Mouse (Mus musculus) layer of hippocampus, adult 18-20 months (tissue): ENCODE data around the gene Cyp4a32. TPM values are rescaled to one million over a fixed set of nuclear protein-coding genes. Genes with fewer than 3 reads are reported as not detected.
"Not testable (repeated sequence)": the region's sequence is repeated elsewhere in the genome, so short reads cannot be mapped to it uniquely, and the experiment has no call there.

Source experiments
- DNase-seq, 2 experiments: peaks; one replicate each; pipeline ENCODE4 v3.0.0; 2022; ENCODE audit warnings: low spot score in 2 of 2
- long read RNA-seq: library from polyadenylated mRNA; stranded (forward); transcript quantifications from one replicate; pipeline ENCODE4 v2.0.0, GENCODE M21; 2021
- total RNA-seq, 2 experiments: library from RNA; stranded (reverse); gene quantifications; 2 replicates each; pipeline ENCODE4 v1.2.3; 2021

The Cyp4a32 gene
- not detected for total RNA-seq
- long read RNA-seq = 0 reads

DNA sequence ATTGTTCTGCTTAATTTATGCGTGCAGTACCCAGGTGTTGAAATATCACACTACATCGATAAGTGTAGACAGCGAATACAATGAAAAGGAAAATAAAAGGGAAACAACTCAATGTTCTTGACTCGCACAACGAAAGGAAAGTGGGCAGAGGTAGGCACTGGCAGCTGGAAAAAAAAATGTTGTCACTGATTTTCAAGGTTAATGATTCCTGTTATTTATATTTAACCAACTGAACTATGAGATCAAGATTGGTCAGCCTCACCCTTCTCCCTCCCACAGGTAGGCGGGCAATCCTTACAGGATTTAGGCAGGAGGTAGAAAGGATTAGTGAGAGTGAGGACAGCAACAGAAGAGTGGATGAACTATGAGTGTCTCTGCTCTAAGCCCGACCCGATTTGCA lies at the start of gene Cyp4a32:
Cyp4a32 (plus strand) TSS at position 359 of the 400 bp plus-strand sequence.
- DNase-seq = not testable (repeated sequence)

DNA sequence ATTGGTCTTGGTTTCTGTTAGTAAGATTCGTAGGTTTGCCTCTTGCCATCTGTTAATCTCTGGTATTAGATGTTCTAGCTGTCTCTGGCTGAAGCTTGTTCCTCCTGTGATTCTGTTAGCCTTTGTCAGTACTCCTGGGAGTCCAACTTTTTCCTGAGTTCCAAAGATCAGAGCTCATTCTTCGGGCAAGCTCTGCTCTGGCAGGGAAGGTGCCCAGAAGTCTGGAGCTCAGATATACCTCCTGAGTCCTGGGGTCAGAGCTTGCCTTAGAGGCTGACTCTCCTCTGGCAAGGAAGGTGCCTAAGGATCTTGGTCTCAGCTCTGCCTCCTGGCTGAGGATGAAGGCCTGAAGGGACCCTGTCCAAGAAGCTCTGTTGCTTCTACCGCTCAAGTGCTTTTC lies 48.0 kb upstream of the Cyp4a32 start:
- DNase-seq = no peak

DNA sequence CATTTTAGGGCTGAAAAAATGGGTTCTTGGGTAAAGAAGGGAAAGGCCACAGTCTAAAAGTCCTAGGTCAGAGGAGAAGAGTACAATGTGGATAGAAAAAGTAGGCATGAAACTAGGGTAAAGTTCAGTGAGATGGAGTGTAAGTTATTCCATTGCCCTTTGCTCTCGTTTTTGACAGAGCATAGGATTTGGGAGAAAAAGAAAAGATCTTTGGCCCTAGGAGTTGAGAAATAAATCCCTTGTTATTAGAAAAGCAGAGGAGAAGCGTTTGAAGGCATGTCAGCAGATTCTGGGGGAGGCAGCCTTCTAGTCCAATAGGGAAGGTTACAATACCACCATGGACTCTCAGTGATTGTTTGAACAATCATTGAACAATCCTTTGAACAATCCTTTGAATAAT lies 45.3 kb upstream of the Cyp4a32 start:
- DNase-seq = no peak

DNA sequence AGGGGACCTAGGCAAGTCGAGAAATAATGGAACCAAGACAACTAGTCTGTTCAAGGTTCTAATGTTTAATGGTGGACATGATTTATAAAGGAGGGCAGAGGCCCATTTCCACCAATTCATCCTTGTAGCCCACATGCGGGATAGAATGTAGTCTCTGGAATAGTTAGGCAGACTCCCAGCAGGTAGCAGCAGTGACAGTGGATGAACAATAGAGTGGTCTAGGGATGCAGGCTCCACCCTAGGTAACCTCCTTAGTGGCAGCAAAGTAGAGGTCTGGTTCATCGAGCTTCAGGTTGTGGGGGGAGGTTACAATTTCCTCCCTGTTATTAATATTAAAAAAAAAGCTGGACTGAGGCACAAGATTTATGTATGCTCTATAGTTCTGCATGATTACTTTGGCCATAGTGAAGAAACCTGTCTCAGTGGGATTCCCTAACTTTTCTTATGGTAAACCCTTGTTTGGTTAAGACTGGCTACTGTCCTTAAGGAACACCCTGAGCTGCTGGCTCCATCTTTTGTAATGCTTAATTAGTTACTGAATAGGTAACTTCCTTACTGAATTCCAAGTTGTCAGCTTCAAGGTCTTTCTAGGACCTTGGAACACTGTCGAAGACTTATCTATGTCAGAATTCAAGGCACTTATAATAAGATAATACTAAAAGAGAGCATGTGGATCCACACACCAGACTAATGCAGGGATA lies 42.8 kb upstream of the Cyp4a32 start:
- no peak for DNase-seq

DNA sequence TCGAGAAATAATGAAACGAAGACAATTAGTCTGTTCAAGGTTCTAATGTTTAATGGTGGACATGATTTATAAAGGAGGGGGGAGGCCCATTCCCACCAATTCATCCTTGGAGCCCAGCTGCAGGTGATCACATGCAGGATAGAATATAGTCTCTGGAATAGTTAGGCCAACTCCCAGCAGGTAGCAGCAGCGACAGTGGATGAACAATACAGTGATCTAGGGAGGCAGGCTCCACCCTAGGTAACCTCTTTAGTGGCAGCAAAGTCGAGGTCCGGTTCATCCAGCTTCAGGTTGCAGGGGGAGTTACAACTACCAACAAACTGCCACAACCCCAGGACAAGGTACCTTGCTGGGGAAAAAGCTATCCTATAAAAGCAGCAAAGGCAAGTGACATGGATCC lies 39.5 kb upstream of the Cyp4a32 start:
- DNase-seq = not testable (repeated sequence)

DNA sequence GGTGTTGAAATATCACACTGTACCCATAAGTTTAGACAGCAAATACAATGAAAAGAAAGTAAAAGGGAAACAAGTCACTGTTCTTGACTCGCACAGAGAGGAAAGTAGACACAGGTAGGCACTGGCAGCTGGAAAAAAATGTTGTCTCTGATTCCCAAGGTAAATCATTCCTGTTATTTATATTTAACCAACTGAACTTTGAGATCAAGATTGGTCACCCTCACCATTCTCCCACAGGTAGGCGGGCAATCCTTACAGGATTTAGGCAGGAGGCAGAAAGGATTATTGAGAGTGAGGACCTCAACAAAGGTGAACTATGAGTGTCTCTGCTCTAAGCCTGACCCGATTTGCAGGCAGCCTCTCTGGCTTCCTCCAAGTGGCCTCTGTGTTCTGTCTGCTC lies 37.4 kb upstream of the Cyp4a32 start, which contains the start of gene Cyp4a31:
Cyp4a31 (plus strand) TSS at position 249 of the 400 bp plus-strand sequence.
- DNase-seq = no peak

DNA sequence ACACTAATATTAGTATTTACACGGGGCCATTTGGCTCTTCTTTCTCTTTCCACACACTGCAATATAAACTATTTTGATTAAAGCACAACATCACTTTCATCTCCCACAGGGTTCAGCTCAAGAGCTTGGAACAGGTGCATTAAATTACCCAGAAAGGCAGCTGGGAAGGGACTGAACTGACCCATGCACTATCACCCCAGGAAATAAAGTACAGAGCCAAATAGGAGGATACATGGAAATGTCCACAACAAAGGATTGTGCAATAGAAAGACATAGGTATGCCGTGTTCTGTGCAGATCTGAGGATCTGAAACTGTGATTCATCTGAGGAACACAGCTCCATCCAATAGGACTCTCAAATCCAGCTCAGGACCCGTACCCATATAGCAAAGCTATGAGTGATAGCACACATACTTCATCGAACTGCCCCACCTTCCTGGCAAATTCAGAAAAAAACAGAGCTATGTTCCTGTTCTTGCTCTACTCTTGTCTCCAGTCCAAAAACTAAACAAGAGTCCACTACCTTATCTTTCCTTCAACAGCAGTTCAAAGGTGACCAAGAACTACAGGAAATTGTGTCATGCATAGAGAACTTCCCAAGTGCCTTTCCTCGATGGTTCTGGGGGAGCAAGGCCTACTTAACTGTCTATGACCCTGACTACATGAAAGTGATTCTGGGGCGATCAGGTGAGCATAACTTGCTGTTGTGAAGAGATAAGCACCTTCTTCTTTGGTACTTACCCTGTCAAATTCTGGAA lies 36.1 kb upstream of the Cyp4a32 start:
- not testable (repeated sequence) for DNase-seq

DNA sequence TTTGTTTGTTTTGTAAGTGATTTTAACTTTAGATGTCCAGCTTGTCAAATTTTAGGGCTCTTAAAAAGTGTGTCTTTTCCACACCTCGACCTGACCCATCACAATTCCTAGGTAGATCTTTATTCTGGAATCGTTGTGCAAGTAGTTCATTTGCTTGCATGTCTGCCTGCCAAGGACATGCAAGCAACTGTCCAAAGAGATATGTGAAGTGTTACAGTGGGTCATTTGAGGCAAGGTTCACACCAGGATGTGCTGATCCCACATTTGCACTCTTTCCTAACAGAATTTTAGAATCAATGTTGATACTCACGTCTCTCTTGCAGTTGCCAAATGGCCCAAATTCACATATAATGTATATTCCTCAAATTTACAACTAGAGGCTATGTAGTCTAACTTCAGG lies 25.5 kb upstream of the Cyp4a32 start:
- no peak for DNase-seq

DNA sequence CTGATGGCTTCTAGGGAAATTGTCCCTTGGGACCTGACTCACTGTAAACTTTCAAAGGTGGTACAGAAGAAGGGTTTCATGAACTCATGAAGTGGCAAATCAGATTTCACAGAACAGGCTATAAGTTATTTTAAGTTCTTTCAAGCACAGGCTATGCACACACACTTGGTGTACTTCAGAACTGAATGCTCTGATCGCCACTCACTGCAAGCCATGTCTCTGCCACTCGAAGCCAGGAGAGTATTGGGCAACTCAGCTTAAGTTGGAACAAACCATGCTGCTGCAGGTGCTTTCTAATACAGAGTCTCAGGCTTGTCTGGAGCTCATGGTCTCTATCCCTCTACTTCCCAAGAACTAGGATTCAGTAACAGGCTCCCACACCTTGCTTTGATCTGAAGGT lies 25.0 kb upstream of the Cyp4a32 start:
- no peak for DNase-seq

DNA sequence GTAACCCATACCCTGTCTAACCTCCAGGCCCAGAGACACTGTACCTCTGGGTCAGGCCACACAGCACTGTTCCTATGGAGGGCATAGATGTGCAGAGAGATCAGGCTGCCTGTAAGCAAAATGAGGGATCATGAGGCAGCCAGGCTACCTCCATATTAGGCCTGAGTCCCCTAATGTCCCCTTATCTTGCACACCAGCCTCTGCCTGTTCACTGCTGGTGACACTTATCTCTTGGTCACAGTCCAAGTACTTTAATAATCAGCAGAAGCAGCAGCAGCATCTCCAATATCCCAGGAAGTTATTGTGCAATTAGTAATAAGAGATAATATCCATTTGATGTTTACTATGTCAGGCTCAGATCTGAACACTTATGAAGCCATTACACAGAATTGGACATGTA lies 17.7 kb upstream of the Cyp4a32 start:
- DNase-seq = no peak

DNA sequence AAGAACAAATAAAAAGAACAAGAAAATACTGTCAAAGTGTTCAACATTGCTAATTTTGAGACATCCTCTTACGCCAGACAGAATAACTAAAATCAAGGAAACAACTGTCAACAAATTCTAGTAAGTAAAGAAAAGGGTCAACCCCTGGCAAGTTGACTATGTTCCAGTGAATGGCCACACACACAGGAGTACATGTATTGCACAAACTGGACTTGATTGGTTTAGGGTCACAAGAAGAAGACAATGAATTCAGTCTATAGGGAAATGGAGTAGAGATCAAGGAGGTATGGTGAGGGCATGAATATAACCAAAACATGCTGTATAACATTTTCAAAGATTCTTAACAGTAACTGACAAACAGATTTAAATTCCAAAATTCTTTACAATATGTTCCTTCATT lies 4.4 kb upstream of the Cyp4a32 start:
- no peak for DNase-seq

DNA sequence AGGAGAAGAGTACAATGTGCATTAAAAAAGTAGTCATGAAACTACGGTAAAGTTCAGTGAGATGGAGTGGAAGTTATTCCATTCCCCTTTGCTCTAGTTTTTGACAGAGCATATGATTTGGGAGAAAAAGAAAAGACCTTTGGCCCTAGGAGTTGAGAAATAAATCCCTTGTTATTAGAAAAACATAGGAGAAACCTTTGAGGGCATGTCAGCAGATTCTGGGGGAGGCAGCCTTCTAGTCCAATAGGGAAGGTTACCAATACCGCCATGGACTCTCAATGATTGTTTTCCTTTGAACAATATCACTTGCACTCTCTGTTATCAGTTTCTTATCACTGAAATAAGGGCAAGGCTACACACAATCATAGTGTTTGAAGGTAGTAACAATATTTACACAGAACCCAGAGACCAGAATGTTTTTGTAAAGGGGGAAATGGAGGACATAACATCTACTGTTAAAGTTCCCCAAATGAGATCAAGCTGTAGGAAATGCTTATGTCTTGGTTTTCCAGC lies 3.9 kb upstream of the Cyp4a32 start:
- DNase-seq = no peak

DNA sequence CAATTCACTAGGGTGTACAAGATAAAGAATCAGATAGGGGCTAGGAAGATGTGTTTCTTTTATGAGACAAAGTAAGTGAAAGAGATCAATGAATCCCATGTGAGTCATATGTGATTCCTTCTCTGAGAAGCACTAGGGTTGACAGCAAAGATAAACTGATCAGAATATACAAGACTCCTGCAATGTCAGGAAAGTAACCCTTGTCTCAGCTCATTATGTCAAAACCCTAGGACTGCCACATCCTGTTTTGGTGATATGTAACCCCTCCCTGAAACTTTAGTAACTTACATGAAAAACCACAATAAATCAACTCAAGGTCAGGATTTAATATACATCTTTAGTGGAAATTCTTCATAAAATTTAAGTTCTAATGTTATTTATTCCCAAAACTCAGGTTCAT lies 13.2 kb downstream of the Cyp4a32 start:
- no peak for DNase-seq

DNA sequence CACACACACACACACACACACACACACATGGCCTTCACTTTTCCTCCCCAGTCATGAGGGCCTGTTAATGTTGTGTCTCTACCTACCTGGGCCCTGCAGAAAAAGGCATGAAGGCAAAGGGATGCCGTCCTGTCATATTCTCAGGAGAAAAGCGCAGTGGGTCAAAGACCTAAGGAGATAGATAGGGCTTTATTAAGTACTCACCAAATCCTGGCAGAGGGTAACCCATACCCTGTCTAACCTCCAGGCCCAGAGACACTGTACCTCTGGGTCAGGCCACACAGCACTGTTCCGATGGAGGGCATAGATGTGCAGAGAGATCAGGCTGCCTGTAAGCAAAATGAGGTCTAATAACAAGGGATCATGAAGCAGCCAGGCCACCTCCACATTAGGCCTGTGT lies 24.8 kb downstream of the Cyp4a32 start:
- DNase-seq = not testable (repeated sequence)

DNA sequence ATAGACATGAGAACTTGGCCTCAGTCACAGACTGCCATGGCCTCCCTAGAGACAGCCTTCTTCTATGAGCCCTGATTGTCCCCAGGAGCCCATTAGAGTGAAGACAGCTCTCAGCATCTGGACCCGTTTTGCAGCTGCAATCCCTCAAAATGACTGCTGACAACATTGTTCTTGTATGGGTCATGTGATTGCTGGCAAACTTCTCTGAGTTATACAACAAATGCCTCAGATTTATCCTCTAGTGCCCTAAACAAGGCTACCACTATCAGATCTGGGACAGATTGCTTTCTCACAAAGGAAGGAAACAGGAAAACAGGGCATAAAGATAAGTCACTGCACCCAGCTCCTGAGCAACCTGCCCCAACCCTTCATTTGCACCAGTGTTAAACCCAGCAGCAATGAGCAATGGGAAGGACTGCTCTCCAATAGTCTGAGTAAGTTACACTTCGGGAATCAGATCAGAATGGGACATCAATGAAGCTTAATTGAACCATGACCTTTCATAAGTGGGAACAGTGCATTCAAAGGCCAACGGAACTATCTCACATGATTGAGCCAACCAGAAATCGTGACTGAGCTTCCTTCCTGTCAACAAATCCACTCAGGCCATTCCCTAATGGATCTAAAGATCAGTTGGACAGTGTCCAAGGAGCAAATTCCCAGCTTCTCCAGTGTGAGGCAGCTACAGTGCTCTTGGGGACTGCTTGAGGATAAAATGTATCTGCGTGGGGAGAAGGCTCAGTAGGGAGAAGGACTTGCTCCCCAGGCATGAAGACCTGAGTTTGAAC lies 42.4 kb downstream of the Cyp4a32 start:
- no peak for DNase-seq

DNA sequence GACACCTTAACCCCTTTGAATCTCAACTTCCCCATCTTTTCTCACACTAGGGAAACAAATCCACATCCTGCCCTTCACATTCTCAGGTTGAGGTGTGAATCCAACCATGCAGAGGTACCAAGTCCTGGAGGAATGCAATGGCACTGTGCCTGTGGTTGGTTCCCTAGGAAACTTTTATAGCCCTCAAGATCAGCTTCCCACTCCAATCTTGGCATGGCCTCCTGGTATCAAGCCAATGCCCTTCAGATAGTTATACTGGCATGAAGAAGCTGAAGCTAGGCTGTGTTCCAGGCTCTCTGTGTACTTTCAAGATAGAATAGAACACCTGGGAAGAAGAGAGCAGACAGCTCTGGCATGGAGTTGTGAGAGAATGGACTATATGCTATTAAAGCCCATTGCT lies 44.6 kb downstream of the Cyp4a32 start:
- DNase-seq = no peak

DNA sequence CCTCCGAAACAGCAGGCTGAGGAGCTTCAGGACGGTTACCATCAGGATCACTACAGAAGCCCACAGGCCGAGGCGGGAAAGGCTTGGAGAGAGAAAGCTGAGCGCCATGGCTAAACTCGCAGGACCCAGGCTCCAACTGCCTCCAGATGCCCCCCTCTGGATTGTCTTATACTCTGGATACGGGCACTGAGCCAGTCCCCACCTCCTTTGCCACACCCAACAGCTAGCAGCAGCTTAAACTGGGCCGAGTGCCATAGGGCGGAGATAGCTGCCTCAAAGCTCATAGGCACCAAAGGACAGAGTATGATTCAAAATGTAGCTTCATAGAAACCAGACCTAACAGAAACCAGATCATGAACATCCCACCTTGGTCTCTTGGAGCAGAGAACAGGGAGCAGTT lies 46.8 kb downstream of the Cyp4a32 start, which contains the start of gene Cyp4b1:
Cyp4b1 (minus strand) TSS at position 144 of the 400 bp plus-strand sequence.
- no peak for DNase-seq

DNA sequence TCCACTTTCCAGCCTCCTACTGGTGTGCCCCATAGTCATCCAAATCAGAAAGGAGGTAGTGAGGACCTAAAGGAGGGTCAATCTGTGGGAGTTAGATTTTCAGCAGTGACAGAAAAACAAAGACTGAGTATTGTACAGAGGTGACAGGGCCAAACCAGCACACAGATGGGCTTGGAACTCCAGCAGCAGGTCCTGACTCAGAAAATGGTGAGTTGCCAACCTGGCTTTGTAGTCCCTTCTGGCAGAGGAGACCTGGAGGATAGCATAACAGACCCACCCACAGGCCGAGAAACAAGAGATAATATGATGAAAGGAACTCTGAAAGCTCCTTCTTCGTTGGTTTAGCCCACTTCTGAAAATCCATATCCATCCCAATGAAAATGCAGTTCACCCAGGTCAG lies 48.0 kb downstream of the Cyp4a32 start:
- DNase-seq = no peak

DNA sequence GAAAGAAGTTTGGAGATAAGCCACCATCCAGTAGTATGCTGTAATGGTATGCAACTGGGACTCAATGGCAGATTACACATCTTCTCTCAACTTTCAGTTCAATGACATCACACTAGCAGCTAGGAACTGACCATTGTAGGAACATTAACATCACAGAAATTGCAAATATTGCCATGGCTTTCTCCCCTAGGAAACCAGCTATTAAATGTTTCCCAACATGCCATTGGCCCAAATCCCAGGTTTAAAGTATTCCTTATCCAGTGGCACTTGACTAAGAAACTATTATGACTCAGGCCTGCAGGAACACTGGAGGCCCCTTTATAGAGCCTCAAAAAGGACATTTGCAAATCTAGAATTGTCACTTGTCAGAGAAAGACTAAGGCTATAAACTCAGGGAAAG lies 48.6 kb downstream of the Cyp4a32 start:
- DNase-seq = no peak

DNA sequence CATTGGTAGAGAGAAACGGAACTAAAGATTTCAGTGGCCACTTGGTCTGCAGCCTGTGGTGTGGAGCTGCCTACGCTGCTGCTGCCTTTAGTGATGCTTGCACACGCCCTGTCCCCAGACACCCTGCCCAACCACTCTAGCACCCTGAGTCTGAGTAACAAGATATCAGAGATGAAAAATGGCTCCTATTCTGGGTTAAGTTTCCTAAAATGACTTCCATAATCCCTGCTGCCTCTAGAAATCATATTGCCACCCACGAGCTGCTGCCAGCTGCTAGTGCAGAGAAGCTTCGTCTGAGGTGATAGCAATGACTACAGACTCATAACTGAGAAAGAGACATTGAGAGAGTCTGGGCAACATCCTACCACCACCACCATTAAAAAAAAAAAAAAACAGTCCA lies 50.1 kb downstream of the Cyp4a32 start:
- DNase-seq = no peak

DNA sequence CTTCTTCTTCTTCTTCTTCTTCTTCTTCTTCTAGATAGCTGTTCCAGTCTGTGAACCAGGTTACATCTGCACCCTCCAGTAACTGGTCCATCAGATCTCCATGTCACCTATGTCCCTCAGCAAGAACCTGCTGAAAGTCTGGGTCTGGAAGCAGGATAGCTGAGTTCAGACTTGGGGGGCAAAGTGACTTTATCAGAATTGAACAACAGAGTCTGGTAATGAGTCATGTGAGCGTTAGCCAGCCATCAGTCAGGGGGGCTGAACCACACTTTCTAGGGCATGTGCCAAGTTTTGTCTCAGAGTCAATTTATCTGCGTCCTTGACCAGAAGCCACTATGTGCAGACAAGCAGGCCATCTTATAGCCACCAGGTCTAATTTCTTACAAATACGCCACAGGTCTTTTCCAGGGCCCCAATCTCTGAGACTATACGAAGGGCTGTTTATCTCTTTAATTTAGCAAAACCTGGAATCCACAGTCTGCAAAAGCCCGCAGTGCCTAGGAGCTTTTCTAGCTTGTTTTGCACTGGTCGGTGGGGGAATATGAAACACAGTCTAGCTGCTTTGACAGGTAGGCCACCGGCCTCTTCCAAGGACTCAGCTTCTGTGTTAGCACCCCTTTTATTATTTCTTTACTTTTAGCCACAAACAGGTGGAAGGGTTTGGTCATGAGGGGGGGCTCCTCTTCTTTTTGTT lies 55.2 kb downstream of the Cyp4a32 start:
- not testable (repeated sequence) for DNase-seq
